Mouse (Mus musculus) common myeloid progenitor, adult 5-6 weeks (primary cell): Measurements from ENCODE around the gene Nkain2. TPM values are rescaled to one million over a fixed set of nuclear protein-coding genes. Genes with fewer than 3 reads are reported as not detected.

ENCODE experiments used
- ATAC-seq: replicated peaks from 2 replicates; pipeline ENCODE4 v1.8.0; 2016; ENCODE audit warnings: low read depth, mild to moderate bottlenecking, moderate TSS enrichment, inconsistent platforms; ENCODE audit not compliant: poor library complexity, severe bottlenecking
- total RNA-seq: library from RNA; stranded (forward); fragments of 200-1000, 187-1606 nt; gene quantifications from 2 replicates; pipeline ENCODE4 v1.2.3, GENCODE M21; 2017

The Nkain2 gene
- total RNA-seq, 1 experiment from 2014 or later: not detected

- ATAC-seq: peak; percentile 99
These were observed 1147.7 kb downstream of the Nkain2 start for GRCm38 (mm10) chr10:31742443-31743057.

DNA sequence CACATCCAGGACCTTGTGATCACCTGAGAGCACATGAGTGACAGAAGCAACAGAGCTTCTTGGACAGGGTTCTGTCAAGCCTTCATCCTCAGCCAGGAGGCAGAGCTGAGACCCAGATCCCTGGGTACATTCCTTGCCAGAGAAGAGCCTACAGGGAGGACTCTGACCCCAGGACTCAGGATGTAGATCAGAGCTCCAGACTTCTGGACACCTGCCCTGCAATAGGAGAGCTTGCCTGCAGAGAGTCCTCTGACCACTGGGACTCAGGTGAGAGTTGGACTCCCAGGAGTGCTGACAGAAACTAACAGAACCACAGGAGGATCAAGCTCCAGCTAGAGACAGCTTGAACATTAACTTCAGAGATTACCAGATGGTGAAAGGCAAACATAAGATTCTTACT is 1162.2 kb downstream of the Nkain2 start:
- ATAC-seq: no peak

DNA sequence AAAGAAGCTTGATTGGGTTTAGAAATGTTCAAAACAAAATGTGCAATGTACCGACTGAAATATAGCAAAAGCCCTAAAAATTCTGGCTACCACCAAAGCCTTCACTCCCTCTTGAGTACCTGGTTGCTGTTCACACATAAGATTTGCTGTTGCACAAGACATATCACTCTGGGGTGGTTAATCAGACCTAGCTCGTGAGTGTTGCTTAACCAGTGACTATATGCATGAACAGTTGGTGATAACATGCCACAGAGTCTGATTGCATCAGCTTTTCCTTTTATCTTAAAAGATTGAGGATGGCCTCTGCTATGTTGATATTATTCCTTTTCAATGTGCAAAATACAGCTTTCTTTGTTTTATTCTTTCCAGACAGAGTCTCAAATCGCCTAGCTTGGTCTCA is 1243.0 kb downstream of the Nkain2 start:
- no peak for ATAC-seq

DNA sequence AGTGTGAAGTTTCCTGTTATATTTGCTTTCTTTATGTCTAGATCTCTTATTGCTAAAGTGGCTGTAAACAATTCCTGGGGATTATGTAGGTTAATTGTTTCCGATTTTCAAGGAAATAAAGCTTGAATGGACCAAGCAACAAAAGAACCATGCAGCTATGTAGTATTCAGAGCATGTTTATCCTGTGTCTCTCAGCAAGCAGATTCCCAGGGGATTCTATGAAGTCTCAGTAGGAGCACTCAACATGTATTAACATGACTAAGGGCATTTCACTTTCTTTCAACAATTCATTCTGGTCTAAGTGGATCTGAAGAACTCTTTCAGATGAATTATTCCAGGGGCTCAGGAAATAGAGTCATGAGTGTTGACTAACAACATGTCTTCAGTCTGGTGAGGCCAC is 1244.2 kb downstream of the Nkain2 start:
- no peak for ATAC-seq

Other genes starting within 250 kb of the Nkain2 start
- not detected in 2 replicates for gene Trdn, start 190.1 kb upstream of the Nkain2 start, total RNA-seq